Mouse (Mus musculus) monocyte, adult 5-6 weeks (primary cell): Measurements from ENCODE around the gene Cldn9. TPM values are rescaled to one million over a fixed set of nuclear protein-coding genes. Genes with fewer than 3 reads are reported as not detected.

Experiments used
- ATAC-seq: fragments of 153-309, 156-312 bp; replicated peaks from 2 replicates; pipeline ENCODE4 v1.8.0; 2017; ENCODE audit warnings: mild to moderate bottlenecking; ENCODE audit not compliant: low TSS enrichment, insufficient number of reproducible peaks, severe bottlenecking, poor library complexity, low FRiP score
- total RNA-seq: library from RNA; stranded (forward); fragments of 200-1000, 200-491, 200-594 nt; gene quantifications from 3 replicates; pipeline ENCODE4 v1.2.3, GENCODE M21; 2017

Cldn9 gene
- not detected in 3 replicates for total RNA-seq

- no peak for ATAC-seq
Observed at GRCm38 (mm10) chr17:23683856-23684672, at the start of gene Cldn9. Gene Cldn9 (minus strand): TSS chr17:23684026.

- ATAC-seq = no peak
Observed at GRCm38 (mm10) chr17:23730441-23730840, 46.6 kb upstream of the Cldn9 start.

- ATAC-seq = no peak; the same call in 1 of the 2 replicates
Observed at GRCm38 (mm10) chr17:23726758-23727142, 42.9 kb upstream of the Cldn9 start.

GRCm38 (mm10) chr17:23725999-23726757, 42.4 kb upstream of the Cldn9 start, which contains the start of gene Pkmyt1:
Gene Pkmyt1 (plus strand): TSS chr17:23726336.
- ATAC-seq = peak; percentile 84

GRCm38 (mm10) chr17:23725477-23725876, 41.7 kb upstream of the Cldn9 start:
- ATAC-seq = no peak; the same call in 1 of the 2 replicates

- ATAC-seq = no peak
Observed at GRCm38 (mm10) chr17:23722376-23723125, 38.7 kb upstream of the Cldn9 start, which contains the start of gene 1520401A03Rik. Gene 1520401A03Rik (minus strand): TSS chr17:23722783.

- no peak for ATAC-seq
Observed at GRCm38 (mm10) chr17:23721886-23722285, 38.1 kb upstream of the Cldn9 start.

GRCm38 (mm10) chr17:23719455-23719854, 35.6 kb upstream of the Cldn9 start:
- no peak for ATAC-seq

- no peak for ATAC-seq
Observed at GRCm38 (mm10) chr17:23717003-23717402, 33.2 kb upstream of the Cldn9 start.

- peak; percentile 74 for ATAC-seq
Observed at GRCm38 (mm10) chr17:23706212-23706611, 22.4 kb upstream of the Cldn9 start.

GRCm38 (mm10) chr17:23705525-23706104, 21.8 kb upstream of the Cldn9 start:
- ATAC-seq = no peak

- ATAC-seq = no peak
Observed at GRCm38 (mm10) chr17:23704741-23705140, 20.9 kb upstream of the Cldn9 start.

GRCm38 (mm10) chr17:23703301-23703700, 19.5 kb upstream of the Cldn9 start:
- ATAC-seq = no peak

- peak; percentile 91 for ATAC-seq
Observed at GRCm38 (mm10) chr17:23700079-23700478, 16.3 kb upstream of the Cldn9 start.

GRCm38 (mm10) chr17:23699131-23700077, 15.6 kb upstream of the Cldn9 start:
- ATAC-seq = no peak

GRCm38 (mm10) chr17:23695801-23696200, 12.0 kb upstream of the Cldn9 start:
- no peak for ATAC-seq

GRCm38 (mm10) chr17:23694491-23694890, 10.7 kb upstream of the Cldn9 start:
- no peak for ATAC-seq

- no peak for ATAC-seq
Observed at GRCm38 (mm10) chr17:23683226-23683625, 600 bp downstream of the Cldn9 start.
